Mouse (Mus musculus): ENCODE measurements around the gene 0610030E20Rik. TPM values are rescaled to one million over a fixed set of nuclear protein-coding genes. Genes with fewer than 3 reads are reported as not detected.

The 0610030E20Rik gene
- 27.4 and 28.2 TPM in 2 replicates for polyA plus RNA-seq (2015; fragmentation: Nextera tagmentation; extraction: Ambion mirVana)

DNA sequence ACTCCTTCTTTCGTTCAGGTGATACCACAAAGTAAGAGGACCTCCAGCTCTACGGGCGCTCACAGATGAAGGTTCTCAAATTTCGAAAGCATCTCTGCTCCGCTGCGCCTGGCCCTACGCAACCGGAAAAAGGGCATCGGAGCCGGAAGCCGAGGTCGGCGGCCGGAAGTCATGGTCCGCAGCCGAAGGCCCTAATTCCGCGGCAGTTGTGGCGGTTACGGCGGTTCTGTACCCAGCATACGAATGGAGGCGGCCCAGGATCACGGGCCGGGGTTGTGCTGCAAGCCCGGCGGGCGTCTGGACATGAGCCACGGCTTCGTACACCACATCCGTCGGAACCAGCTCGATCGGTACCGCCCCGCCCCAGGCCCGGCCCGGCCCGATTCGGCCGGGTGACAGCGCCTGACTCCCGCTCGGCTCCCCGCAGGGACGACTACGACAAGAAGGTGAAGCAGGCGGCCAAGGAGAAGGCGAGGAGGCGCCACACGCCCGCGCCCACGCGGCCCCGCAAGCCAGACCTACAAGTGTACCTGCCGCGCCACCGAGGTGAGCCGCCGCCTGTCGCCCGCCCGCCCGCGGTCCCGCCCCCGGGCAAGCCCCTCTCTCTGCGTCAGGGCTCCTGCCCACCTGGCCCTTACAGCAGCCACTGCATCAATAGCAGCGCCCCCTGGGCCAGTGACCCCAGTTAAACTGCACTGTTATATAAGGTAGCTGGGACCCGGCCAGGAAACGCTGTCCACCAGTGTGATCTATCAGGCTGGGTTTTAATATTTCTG is at the start of gene 0610030E20Rik:
TSS of gene 0610030E20Rik (plus strand) at position 152 of the 776 bp plus-strand sequence.
- peaks cover 63% of the 10 kb centered on the region for H3K4me1 ChIP-seq
- ATAC-seq (ENCODE audit: borderline replicate concordance, extremely low read depth, low FRiP score, low TSS enrichment): peak; percentile 74
- under 1% methylated on average over 72 of the region's 72 CpGs for WGBS

DNA sequence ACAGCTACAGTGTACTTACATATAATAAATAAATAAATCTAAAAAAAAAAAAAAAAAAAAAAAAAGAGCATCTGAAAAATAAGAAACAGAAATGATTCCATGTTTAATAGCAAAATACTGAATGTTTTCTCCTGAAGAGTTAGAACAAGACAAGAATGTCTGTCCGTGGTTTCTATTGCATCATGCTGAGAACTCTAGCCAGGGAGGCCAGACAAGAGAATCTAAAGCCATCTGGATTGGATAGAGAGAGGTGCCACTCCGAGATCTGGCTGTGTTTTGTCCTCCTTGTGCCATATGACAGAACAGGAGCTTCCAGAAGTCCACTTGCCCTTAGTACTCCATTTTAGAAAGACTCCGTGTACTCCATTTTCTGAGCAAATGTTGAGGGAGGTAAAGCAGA is 49.3 kb upstream of the 0610030E20Rik start:
- Histone ChIP-seq H3K9me3 (no peaks in the 10 kb centered on the region), H3K9ac (no peak overlapping the region), H3K4me3 (no peak overlapping the region), H3K4me1 (peaks cover 11% of the 10 kb centered on the region), H3K4me2 (no peak overlapping the region), H3K27me3 (no peaks in the 10 kb centered on the region), H3K36me3 (no peaks in the 10 kb centered on the region), H3K27ac (no peak overlapping the region)
- ATAC-seq (ENCODE audit: borderline replicate concordance, extremely low read depth, low FRiP score, low TSS enrichment): no peak
- 81% methylated on average over 3 of the region's 3 CpGs for WGBS

More for the DNA sequence above, at the start of gene 0610030E20Rik:
- peak within 1 kb of the TSS; percentile 83 for H3K9ac ChIP-seq
- H3K9me3 ChIP-seq: no peaks in the 10 kb centered on the region
- peaks cover 24% of the 10 kb centered on the region for H3K36me3 ChIP-seq
- peak within 1 kb of the TSS; percentile 61 for H3K4me2 ChIP-seq
- no peaks in the 10 kb centered on the region for H3K27me3 ChIP-seq
- H3K27ac ChIP-seq: peak within 1 kb of the TSS; percentile 94
- peak within 1 kb of the TSS; percentile 73 for H3K4me3 ChIP-seq

DNA sequence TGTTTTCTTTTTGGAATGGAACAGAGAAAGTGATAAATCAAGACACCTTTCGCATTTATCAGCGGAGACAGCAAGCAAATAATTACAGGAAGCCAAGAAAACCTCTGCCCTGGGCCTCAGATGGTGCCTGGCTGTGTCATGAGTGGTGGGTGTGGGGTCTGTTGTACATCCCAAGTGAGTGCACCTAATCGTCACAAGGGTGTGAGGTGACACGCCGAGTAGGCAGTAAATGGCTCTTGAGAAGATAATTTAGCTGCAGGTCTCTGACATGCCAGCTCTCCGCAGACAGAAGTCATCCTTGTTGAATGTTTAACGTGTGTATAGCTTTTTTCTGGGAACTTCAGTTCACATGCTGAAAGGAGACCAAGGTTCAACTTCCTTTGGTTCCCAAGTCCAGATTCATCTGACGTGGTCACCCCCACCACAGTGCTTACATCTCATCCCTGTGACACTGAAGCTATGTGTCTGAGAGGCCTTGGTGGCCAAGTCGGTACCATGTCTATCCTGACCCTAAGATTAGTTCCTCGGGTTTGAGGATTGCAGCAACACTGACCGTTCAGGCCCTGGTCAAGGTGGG is 44.7 kb upstream of the 0610030E20Rik start:
- Histone ChIP-seq H3K27ac (no peak overlapping the region), H3K4me1 (peaks cover 27% of the 10 kb centered on the region), H3K36me3 (no peaks in the 10 kb centered on the region), H3K4me2 (no peak overlapping the region), H3K9ac (no peak overlapping the region), H3K27me3 (no peaks in the 10 kb centered on the region), H3K4me3 (no peak overlapping the region), H3K9me3 (no peaks in the 10 kb centered on the region)
- no peak for ATAC-seq (ENCODE audit: borderline replicate concordance, extremely low read depth, low FRiP score, low TSS enrichment)
- WGBS: 80% methylated on average over 11 of the region's 11 CpGs

DNA sequence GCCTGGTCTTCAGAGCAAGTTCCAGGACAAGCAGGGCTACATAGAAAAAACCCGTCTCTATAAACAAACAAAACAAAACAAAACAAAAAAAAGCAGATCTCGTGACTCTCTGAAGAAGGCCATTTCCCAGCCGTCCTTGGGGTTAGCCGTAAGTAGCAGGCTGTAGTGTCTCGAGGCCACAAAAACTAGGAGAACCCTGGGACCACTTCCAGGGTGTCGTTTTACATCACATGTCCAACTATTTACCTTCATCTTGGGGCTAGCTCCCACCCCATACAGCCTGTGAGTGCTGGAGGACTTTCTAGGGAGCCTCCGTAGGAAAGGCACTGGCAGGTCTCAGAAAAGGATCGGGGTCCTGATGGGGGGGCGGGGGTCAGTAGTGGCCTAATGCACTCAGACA is 43.6 kb upstream of the 0610030E20Rik start:
- peak; percentile 48; the same call in 1 of the 2 replicates for ATAC-seq (ENCODE audit: borderline replicate concordance, extremely low read depth, low FRiP score, low TSS enrichment)
- H3K4me2 ChIP-seq: 0 out of 2 replicates have a peak overlapping the region, but pooled peaks have one; percentile 5
- WGBS: 23% methylated on average over 9 of the region's 9 CpGs
- H3K36me3 ChIP-seq: no peaks in the 10 kb centered on the region
- H3K4me3 ChIP-seq: no peak overlapping the region
- no peak overlapping the region for H3K9ac ChIP-seq
- peaks cover 27% of the 10 kb centered on the region for H3K4me1 ChIP-seq
- H3K27ac ChIP-seq: peak overlapping the region; percentile 81
- H3K9me3 ChIP-seq: no peaks in the 10 kb centered on the region
- H3K27me3 ChIP-seq: no peaks in the 10 kb centered on the region

DNA sequence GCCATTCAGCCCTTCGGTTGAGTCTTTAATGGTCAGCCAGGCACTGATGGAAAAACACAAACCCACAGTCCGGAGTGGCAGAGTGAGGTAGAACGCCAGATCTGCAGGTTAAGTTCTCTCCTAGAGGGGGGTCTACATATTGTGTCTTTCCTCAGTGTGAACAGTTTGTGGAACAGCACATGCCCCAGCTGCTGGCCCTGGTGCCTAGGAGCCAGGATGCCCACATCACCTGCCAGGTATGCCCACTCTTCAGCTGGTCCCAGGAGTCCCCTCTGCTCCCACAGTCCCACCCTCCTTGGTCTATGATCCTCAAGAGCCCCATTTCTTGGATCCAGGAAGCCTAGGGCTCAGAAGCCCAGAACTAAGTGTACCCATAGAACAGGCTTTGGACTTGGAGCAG is 34.9 kb upstream of the 0610030E20Rik start:
- H3K9me3 ChIP-seq: no peaks in the 10 kb centered on the region
- H3K4me3 ChIP-seq: no peak overlapping the region
- 92% methylated on average over 3 of the region's 3 CpGs for WGBS
- ATAC-seq (ENCODE audit: borderline replicate concordance, extremely low read depth, low FRiP score, low TSS enrichment): no peak
- peaks cover 12% of the 10 kb centered on the region for H3K36me3 ChIP-seq
- no peaks in the 10 kb centered on the region for H3K27me3 ChIP-seq
- H3K4me1 ChIP-seq: no peaks in the 10 kb centered on the region
- no peak overlapping the region for H3K9ac ChIP-seq
- H3K4me2 ChIP-seq: no peak overlapping the region
- H3K27ac ChIP-seq: no peak overlapping the region

DNA sequence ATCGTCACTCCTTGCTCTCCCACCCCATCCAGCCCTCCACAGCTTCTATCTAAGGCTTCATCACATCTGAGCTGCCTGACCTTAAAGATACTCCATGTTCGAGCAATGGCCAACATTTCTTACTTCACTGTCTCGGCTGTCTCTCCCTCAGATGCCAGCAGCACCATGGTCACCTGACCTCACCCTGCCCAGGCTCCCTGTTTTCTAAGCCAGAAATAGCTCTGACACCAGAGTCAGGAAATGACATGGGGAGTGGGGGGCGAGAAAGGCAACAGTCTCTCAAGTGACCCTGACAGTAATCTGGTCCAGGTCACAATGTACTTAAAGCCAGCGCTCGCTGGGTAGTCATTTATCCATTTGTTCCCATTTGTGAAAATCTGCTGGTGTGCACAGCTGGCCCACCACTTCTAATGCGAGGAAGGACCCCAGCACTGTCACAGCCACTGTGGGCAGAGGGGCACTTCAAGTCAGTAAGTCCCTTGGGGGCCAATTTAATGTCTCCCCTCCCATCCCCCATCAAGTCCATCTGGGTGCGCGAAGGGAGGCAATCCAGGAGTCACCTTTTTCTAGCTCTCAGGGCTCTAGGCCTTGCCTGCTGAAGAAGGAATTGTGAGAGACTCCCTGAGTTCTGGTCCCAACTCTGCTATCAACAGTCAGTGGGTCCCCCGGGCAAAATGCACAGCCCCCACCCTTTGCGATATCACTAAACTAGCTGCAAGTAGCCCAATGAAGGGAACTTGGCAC is 33.8 kb upstream of the 0610030E20Rik start:
- H3K4me1 ChIP-seq: no peaks in the 10 kb centered on the region
- no peaks in the 10 kb centered on the region for H3K27me3 ChIP-seq
- no peak for ATAC-seq (ENCODE audit: borderline replicate concordance, extremely low read depth, low FRiP score, low TSS enrichment)
- no peak overlapping the region for H3K9ac ChIP-seq
- no peak overlapping the region for H3K4me2 ChIP-seq
- 82% methylated on average over 11 of the region's 11 CpGs for WGBS
- H3K9me3 ChIP-seq: no peaks in the 10 kb centered on the region
- no peak overlapping the region for H3K4me3 ChIP-seq
- no peak overlapping the region for H3K27ac ChIP-seq
- H3K36me3 ChIP-seq: peaks cover 22% of the 10 kb centered on the region

DNA sequence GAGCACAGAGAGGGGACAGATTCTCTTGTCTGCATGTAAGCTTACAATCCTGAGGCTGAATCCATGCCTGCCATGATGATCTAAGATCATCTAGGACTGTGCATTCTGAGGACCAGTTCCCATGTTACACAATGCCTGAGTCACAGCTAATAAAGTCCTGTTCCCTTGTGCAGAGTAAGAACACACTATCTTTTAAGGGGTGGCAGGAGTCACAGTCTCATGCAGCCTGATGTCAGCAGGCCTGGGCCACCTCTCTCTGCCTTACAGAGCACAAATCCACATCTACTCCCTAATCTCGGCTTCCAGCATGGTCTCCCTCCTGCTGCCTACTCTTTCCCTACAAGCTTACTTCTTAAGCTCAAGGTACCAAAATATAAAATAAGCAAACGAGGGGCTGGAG is 31.7 kb upstream of the 0610030E20Rik start:
- H3K9me3 ChIP-seq: no peaks in the 10 kb centered on the region
- H3K27me3 ChIP-seq: no peaks in the 10 kb centered on the region
- no peak overlapping the region for H3K4me3 ChIP-seq
- ATAC-seq (ENCODE audit: borderline replicate concordance, extremely low read depth, low FRiP score, low TSS enrichment): no peak
- H3K9ac ChIP-seq: no peak overlapping the region
- peaks cover 41% of the 10 kb centered on the region for H3K36me3 ChIP-seq
- no peaks in the 10 kb centered on the region for H3K4me1 ChIP-seq
- H3K27ac ChIP-seq: 0 out of 2 replicates have a peak overlapping the region, but pooled peaks have one; percentile 8
- H3K4me2 ChIP-seq: no peak overlapping the region
- WGBS: 67% methylated on average over 2 of the region's 2 CpGs

DNA sequence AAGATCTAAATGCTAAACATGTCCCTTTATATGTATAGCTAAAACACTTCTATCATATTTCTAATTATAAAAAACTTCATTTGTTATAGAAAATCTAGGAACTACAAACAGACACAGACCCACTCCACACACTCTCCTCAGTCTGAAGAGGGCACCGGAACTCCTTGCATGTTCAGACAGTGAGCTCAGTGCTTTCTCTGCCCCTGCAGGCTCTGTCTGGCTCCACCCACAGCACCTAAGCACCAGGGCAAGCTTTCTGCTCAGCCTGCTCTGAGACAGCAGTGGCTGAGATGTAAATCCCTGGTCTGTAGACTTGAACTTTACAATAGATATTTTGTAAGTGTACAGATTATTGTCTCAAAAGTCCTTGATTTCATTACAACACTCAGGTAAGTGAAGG is 31.1 kb upstream of the 0610030E20Rik start:
- 52% methylated on average over 1 of the region's 1 CpGs for WGBS
- Histone ChIP-seq H3K9me3 (no peaks in the 10 kb centered on the region), H3K36me3 (peaks cover 48% of the 10 kb centered on the region), H3K9ac (no peak overlapping the region), H3K4me3 (no peak overlapping the region), H3K27ac (no peak overlapping the region), H3K4me1 (no peaks in the 10 kb centered on the region), H3K4me2 (no peak overlapping the region), H3K27me3 (no peaks in the 10 kb centered on the region)
- no peak for ATAC-seq (ENCODE audit: borderline replicate concordance, extremely low read depth, low FRiP score, low TSS enrichment)

DNA sequence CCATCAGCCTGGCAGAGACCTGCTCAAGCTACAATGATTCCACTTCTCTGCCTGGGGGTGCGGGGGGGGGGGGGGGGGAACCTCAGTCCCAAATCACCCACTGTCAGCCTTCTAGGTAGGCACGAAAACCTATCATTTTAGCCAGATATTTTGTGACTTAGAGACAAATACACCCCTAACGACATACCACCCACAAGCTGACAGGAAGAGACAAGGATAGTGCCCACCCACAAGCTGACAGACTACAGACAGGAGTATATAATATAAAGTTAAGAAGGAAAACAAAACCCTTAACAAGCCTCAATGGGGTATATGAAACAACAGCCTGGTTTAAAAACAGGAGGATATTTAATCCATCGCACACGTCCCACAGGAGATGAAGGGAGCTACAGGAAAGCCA is 28.7 kb upstream of the 0610030E20Rik start:
- WGBS: 81% methylated on average over 5 of the region's 5 CpGs
- no peak overlapping the region for H3K27ac ChIP-seq
- H3K4me1 ChIP-seq: no peaks in the 10 kb centered on the region
- H3K9me3 ChIP-seq: no peaks in the 10 kb centered on the region
- H3K4me3 ChIP-seq: no peak overlapping the region
- H3K4me2 ChIP-seq: no peak overlapping the region
- H3K36me3 ChIP-seq: peaks cover 69% of the 10 kb centered on the region
- no peak overlapping the region for H3K9ac ChIP-seq
- ATAC-seq (ENCODE audit: borderline replicate concordance, extremely low read depth, low FRiP score, low TSS enrichment): no peak
- no peaks in the 10 kb centered on the region for H3K27me3 ChIP-seq

DNA sequence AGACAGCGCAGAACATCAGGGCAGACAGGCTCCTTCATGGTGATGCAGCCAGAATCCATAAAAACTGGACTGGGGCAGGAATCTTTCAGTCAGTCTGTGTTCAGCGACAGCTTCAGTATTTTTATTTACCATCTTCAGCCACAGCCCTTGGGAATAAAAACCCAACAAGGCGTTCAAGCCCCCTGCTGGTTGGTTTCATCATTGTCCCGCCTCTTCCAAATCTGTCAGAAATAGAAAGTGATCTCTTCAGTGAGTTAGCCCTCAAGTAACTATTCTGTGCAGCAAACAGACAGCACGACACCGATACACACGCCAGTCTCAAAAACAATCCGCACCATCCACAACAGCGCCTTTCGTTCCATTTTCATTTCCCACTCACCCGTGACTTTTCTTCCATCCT is 28.1 kb upstream of the 0610030E20Rik start:
- peaks cover 73% of the 10 kb centered on the region for H3K36me3 ChIP-seq
- 75% methylated on average over 11 of the region's 11 CpGs for WGBS
- H3K4me1 ChIP-seq: no peaks in the 10 kb centered on the region
- H3K9ac ChIP-seq: no peak overlapping the region
- H3K27me3 ChIP-seq: no peaks in the 10 kb centered on the region
- H3K9me3 ChIP-seq: no peaks in the 10 kb centered on the region
- no peak overlapping the region for H3K4me2 ChIP-seq
- H3K4me3 ChIP-seq: no peak overlapping the region
- H3K27ac ChIP-seq: no peak overlapping the region
- no peak for ATAC-seq (ENCODE audit: borderline replicate concordance, extremely low read depth, low FRiP score, low TSS enrichment)

DNA sequence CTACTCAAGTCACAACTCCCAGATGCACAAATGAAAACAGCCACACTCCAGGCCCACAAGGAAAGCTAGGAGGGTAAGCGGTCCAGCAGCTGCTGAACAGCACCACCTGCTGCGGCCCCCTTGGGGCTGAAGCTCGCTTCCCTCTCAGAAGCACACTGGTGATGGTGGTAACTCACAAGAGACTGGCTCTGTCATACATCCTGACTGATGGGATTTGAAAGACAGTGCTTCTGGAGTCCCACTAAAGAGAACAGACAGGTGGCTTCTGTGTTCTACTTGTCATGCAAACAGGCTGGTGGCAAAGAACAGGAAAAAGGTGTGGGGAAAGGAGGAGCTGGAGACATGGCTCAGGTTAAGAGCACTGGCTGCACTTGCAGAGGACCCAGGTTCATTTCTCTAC is 24.2 kb upstream of the 0610030E20Rik start:
- Histone ChIP-seq H3K27me3 (no peaks in the 10 kb centered on the region), H3K36me3 (peaks cover 92% of the 10 kb centered on the region), H3K9ac (no peak overlapping the region), H3K4me3 (no peak overlapping the region), H3K4me1 (no peaks in the 10 kb centered on the region), H3K4me2 (no peak overlapping the region), H3K27ac (no peak overlapping the region), H3K9me3 (no peaks in the 10 kb centered on the region)
- 94% methylated on average over 3 of the region's 3 CpGs for WGBS
- no peak for ATAC-seq (ENCODE audit: borderline replicate concordance, extremely low read depth, low FRiP score, low TSS enrichment)

All from lung, embryonic 15.5 days (tissue).